Mouse (Mus musculus) forebrain, embryonic 16.5 days (tissue): ENCODE results near the gene Dhrs9. TPM values are rescaled to one million over a fixed set of nuclear protein-coding genes. Genes with fewer than 3 reads are reported as not detected.

ENCODE experiments used
- ATAC-seq: fragments of 200-750 bp; cut with Nextera tagmentation; 2 replicates; pipeline ENCODE4 v1.8.0; 2017; ENCODE audit warnings: mild to moderate bottlenecking, moderate library complexity
- H3K27ac ChIP-seq: fragments of 300-500 bp; sonication (generic); 2 replicates; pipeline ENCODE4 v1.5.1; 2014; ENCODE audit warnings: low read length, control low read depth
- H3K27me3 ChIP-seq: fragments of 300-500 bp; sonication (generic); replicated peaks from 2 replicates; pipeline ENCODE4 v1.6.1; 2014; ENCODE audit warnings: low read length; ENCODE audit not compliant: control insufficient read depth, insufficient read depth
- H3K36me3 ChIP-seq: fragments of 300-500 bp; sonication (generic); 2 replicates; pipeline ENCODE4 v1.6.1; 2014; ENCODE audit not compliant: control insufficient read depth, insufficient read depth
- H3K4me1 ChIP-seq: fragments of 300-500 bp; sonication (generic); replicated peaks from 2 replicates; pipeline ENCODE4 v1.6.1; 2014; ENCODE audit warnings: low read length; ENCODE audit not compliant: control insufficient read depth, insufficient read depth
- H3K4me2 ChIP-seq: fragments of 300-500 bp; sonication (generic); 2 replicates; pipeline ENCODE4 v1.6.1; 2014; ENCODE audit warnings: mild to moderate bottlenecking, low read length, control low read depth
- H3K4me3 ChIP-seq: fragments of 300-500 bp; sonication (generic); replicated peaks from 2 replicates; pipeline ENCODE4 v1.5.1; 2014; ENCODE audit warnings: mild to moderate bottlenecking, low read length, control low read depth
- H3K9ac ChIP-seq: fragments of 300-500 bp; sonication (generic); replicated peaks from 2 replicates; pipeline ENCODE4 v1.6.1; 2014; ENCODE audit warnings: low read depth, low read length, control low read depth
- H3K9me3 ChIP-seq: fragments of 300-500 bp; sonication (generic); 2 replicates; pipeline ENCODE4 v1.6.1; 2016; ENCODE audit warnings: low read length; ENCODE audit not compliant: control insufficient read depth
- WGBS: fragments of 180-500 bp; shearing (Covaris S2); extraction: QIAGEN DNeasy Blood & Tissue Kit; methylation state at CpG from one replicate; pipeline ENCODE4 v1.1.7; 2014; 5-methylcytosine and 5-hydroxymethylcytosine counted together
- polyA plus RNA-seq: library from polyadenylated mRNA; unstranded; fragments of >200 nt; fragmentation: Nextera tagmentation; extraction: Ambion mirVana; gene quantifications from 2 replicates; pipeline ENCODE4 v1.2.1, GENCODE M21; 2015

Gene Dhrs9
- polyA plus RNA-seq, 1 experiment from 2014 or later = not detected

GRCm38 (mm10) chr2:69414539-69414938, 34.3 kb downstream of the Dhrs9 start:
- H3K4me2 ChIP-seq = no peak overlapping the region
- no peak for ATAC-seq
- H3K27ac ChIP-seq = no peak overlapping the region
- no peaks in the 10 kb centered on the region for H3K27me3 ChIP-seq
- H3K9me3 ChIP-seq = no peaks in the 10 kb centered on the region
- 92% methylated on average over 10 of the region's 10 CpGs for WGBS
- H3K36me3 ChIP-seq = no peaks in the 10 kb centered on the region
- H3K4me3 ChIP-seq = no peak overlapping the region
- H3K4me1 ChIP-seq = peaks cover 10% of the 10 kb centered on the region
- H3K9ac ChIP-seq = no peak overlapping the region

GRCm38 (mm10) chr2:69415070-69415469, 34.8 kb downstream of the Dhrs9 start:
- ATAC-seq = no peak
- H3K27me3 ChIP-seq = no peaks in the 10 kb centered on the region
- no peak overlapping the region for H3K4me3 ChIP-seq
- no peak overlapping the region for H3K4me2 ChIP-seq
- H3K27ac ChIP-seq = no peak overlapping the region
- H3K9me3 ChIP-seq = no peaks in the 10 kb centered on the region
- no peaks in the 10 kb centered on the region for H3K36me3 ChIP-seq
- no peak overlapping the region for H3K9ac ChIP-seq
- 87% methylated on average over 6 of the region's 6 CpGs for WGBS
- peaks cover 10% of the 10 kb centered on the region for H3K4me1 ChIP-seq

GRCm38 (mm10) chr2:69418294-69418881, 38.1 kb downstream of the Dhrs9 start:
- peaks cover 10% of the 10 kb centered on the region for H3K4me1 ChIP-seq
- H3K27me3 ChIP-seq = no peaks in the 10 kb centered on the region
- 2% methylated on average over 11 of the region's 11 CpGs for WGBS
- H3K27ac ChIP-seq = peak overlapping the region; percentile 74
- H3K9me3 ChIP-seq = no peaks in the 10 kb centered on the region
- H3K36me3 ChIP-seq = no peaks in the 10 kb centered on the region
- H3K9ac ChIP-seq = peak overlapping the region; percentile 27; the same call in 1 of the 2 replicates
- ATAC-seq = peak; percentile 90
- peak overlapping the region; percentile 26 for H3K4me2 ChIP-seq
- H3K4me3 ChIP-seq = no peak overlapping the region

- Histone ChIP-seq H3K9me3 (no peaks in the 10 kb centered on the region), H3K36me3 (no peaks in the 10 kb centered on the region), H3K4me3 (no peak overlapping the region), H3K9ac (no peak overlapping the region), H3K27ac (no peak overlapping the region), H3K27me3 (no peaks in the 10 kb centered on the region), H3K4me1 (no peaks in the 10 kb centered on the region), H3K4me2 (no peak overlapping the region)
- no peak for ATAC-seq
- WGBS = 73% methylated on average over 5 of the region's 5 CpGs
These were observed 44.6 kb downstream of the Dhrs9 start for GRCm38 (mm10) chr2:69424829-69425228.

- ATAC-seq = no peak
- Histone ChIP-seq H3K36me3 (no peaks in the 10 kb centered on the region), H3K4me1 (no peaks in the 10 kb centered on the region), H3K4me2 (no peak overlapping the region), H3K27ac (no peak overlapping the region), H3K9ac (no peak overlapping the region), H3K4me3 (no peak overlapping the region), H3K9me3 (no peaks in the 10 kb centered on the region), H3K27me3 (no peaks in the 10 kb centered on the region)
- 100% methylated on average over 1 of the region's 1 CpGs for WGBS
These were observed 45.8 kb downstream of the Dhrs9 start for GRCm38 (mm10) chr2:69426081-69426480.

DNA sequence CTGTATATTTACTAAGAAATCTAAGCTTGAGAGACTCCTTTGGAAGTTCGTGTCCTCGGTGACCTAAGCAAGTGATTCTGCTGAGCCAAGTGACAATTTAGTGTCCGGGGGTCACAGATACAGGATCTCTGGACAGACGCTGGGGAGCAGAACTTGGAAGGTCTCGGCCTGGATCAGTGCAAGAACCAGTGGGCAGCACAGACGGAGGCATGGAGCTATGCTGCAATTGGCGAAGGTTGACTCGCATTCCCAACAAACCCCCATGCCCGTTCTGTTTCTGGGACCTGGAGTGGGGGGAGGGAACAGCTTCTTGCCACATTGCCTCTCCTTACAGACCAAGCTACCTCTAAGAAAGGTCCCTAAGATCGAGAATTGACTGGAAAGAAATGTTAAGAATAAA, 46.9 kb downstream of the Dhrs9 start:
- no peak for ATAC-seq
- Histone ChIP-seq H3K27me3 (no peaks in the 10 kb centered on the region), H3K4me3 (no peak overlapping the region), H3K9ac (no peak overlapping the region), H3K36me3 (no peaks in the 10 kb centered on the region), H3K27ac (no peak overlapping the region), H3K4me1 (no peaks in the 10 kb centered on the region), H3K4me2 (no peak overlapping the region), H3K9me3 (no peaks in the 10 kb centered on the region)
- 87% methylated on average over 10 of the region's 10 CpGs for WGBS

DNA sequence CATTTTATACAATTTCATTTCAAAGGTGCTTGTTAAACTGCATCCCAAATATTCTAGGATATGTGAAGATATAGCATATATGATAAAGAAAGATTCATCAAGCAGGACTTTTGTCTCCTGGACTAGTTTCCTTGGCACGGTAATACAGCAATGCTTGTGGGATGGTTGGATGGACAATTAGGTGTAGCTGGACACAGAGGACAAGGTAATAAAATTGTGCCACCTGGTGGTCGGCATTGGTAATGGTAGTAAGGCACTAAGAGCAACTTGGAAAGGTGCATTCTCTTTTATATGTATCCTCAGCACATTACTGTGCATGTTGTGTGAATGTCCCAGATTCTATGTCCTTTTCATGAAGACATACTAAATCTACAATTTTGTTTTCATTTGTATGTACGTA, 47.9 kb downstream of the Dhrs9 start:
- Histone ChIP-seq H3K4me1 (no peaks in the 10 kb centered on the region), H3K9me3 (no peaks in the 10 kb centered on the region), H3K27me3 (no peaks in the 10 kb centered on the region), H3K4me2 (no peak overlapping the region), H3K4me3 (no peak overlapping the region), H3K9ac (no peak overlapping the region), H3K27ac (no peak overlapping the region), H3K36me3 (no peaks in the 10 kb centered on the region)
- ATAC-seq = peak; percentile 78; the same call in 1 of the 2 replicates
- WGBS = 32% methylated on average over 3 of the region's 3 CpGs

GRCm38 (mm10) chr2:69441656-69442055, 61.4 kb downstream of the Dhrs9 start:
- H3K4me2 ChIP-seq = no peak overlapping the region
- H3K27me3 ChIP-seq = no peaks in the 10 kb centered on the region
- 69% methylated on average over 3 of the region's 3 CpGs for WGBS
- ATAC-seq = no peak
- no peaks in the 10 kb centered on the region for H3K36me3 ChIP-seq
- H3K9ac ChIP-seq = no peak overlapping the region
- no peak overlapping the region for H3K4me3 ChIP-seq
- H3K27ac ChIP-seq = no peak overlapping the region
- H3K9me3 ChIP-seq = no peaks in the 10 kb centered on the region
- H3K4me1 ChIP-seq = no peaks in the 10 kb centered on the region

DNA sequence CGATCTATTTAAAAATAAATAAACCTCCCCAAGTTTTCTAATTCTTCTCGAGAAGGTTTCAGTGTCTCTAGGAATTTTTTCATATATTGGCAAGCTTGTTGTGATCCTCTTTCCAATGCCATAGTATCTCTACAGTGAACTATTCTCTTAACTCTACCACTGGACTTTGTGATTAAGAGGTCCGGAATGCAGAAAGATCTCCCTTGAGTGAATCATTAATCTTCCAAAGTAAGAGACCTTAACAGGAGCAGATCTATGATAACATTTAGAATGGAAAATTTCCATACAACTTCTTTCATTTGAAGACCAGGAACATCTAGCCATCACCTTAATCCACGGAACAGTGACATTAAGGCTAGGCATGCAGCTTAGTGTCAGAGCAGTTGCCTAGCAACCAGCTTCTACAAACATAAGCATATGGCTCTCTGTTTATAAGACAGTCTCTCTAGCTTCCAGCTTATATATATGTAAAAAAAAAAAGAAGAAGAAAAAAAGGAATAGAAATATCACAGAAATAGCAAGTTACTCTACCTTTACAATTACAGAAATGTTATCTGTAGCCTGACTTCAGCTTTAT, 65.7 kb downstream of the Dhrs9 start:
- WGBS = 75% methylated on average over 4 of the region's 4 CpGs
- Histone ChIP-seq H3K4me3 (no peak overlapping the region), H3K27ac (no peak overlapping the region; the same call in 1 of the 2 replicates), H3K9ac (no peak overlapping the region), H3K27me3 (no peaks in the 10 kb centered on the region), H3K4me2 (no peak overlapping the region), H3K4me1 (no peaks in the 10 kb centered on the region), H3K9me3 (no peaks in the 10 kb centered on the region), H3K36me3 (no peaks in the 10 kb centered on the region)
- ATAC-seq = peak; percentile 88
